Mouse (Mus musculus) G1E (cell line): Measurements from ENCODE around the gene Lmbrd1. TPM values are rescaled to one million over a fixed set of nuclear protein-coding genes. Genes with fewer than 3 reads are reported as not detected.

ENCODE experiments used
- ATAC-seq: 2 replicates; pipeline ENCODE4 v1.8.0; 2016; ENCODE audit warnings: mild to moderate bottlenecking; ENCODE audit not compliant: insufficient number of reproducible peaks, poor library complexity, low FRiP score, severe bottlenecking; ENCODE audit errors: extremely low read depth
- DNase-seq: peaks from one replicate; pipeline ENCODE4 v3.0.0; 2012; ENCODE audit warnings: low spot score
- H3K27me3 ChIP-seq: 2 replicates; pipeline ENCODE4 v1.6.1; 2012; ENCODE audit warnings: mild to moderate bottlenecking, low read length, inconsistent platforms; ENCODE audit not compliant: insufficient read depth
- H3K36me3 ChIP-seq: replicated peaks from 2 replicates; pipeline ENCODE3; 2012; ENCODE audit warnings: mild to moderate bottlenecking, inconsistent platforms
- H3K4me1 ChIP-seq: 2 replicates; pipeline ENCODE4 v1.6.1; 2012; ENCODE audit warnings: low read depth, low read length, inconsistent platforms, mixed read lengths; ENCODE audit not compliant: insufficient read depth
- H3K4me3 ChIP-seq: 2 replicates; pipeline ENCODE4 v1.5.1; 2012; ENCODE audit warnings: low read depth, mild to moderate bottlenecking, inconsistent platforms, low read length, moderate library complexity, mixed read lengths
- H3K9me3 ChIP-seq: replicated peaks from 2 replicates; pipeline ENCODE4 v1.6.1; 2012; ENCODE audit warnings: inconsistent platforms
- CTCF ChIP-seq: IDR thresholded peaks from 2 replicates; pipeline ENCODE4 v1.5.1; 2012; ENCODE audit warnings: low read depth, low read length, inconsistent platforms, mixed read lengths
- GATA1 ChIP-seq: IDR thresholded peaks from 2 replicates; pipeline ENCODE4 v1.6.1; 2012; ENCODE audit warnings: borderline replicate concordance, low read length, inconsistent platforms, mixed read lengths
- GATA2 ChIP-seq: IDR thresholded peaks from 2 replicates; pipeline ENCODE4 v1.6.1; 2012; ENCODE audit warnings: low read depth, low read length, inconsistent platforms, borderline replicate concordance
- POLR2AphosphoS5 ChIP-seq: IDR thresholded peaks from 2 replicates; pipeline ENCODE4 v1.6.1; 2012; ENCODE audit warnings: low read depth, low read length, inconsistent platforms; ENCODE audit not compliant: insufficient replicate concordance
- TAL1 ChIP-seq: conservative IDR thresholded peaks from 2 replicates; pipeline ENCODE4 v1.6.1; 2012; ENCODE audit warnings: low read depth, low read length, inconsistent platforms, mixed read lengths
- polyA plus RNA-seq: library from polyadenylated mRNA; stranded (reverse); fragments of >175 nt; gene quantifications from 2 replicates; pipeline ENCODE4 v1.2.3, GENCODE M21; 2012
- total RNA-seq, 2 experiments: library from RNA; stranded (forward) in 1 of 2; stranded (reverse) in 1 of 2; fragments of 200-1000 nt in 1 of 2; fragments of >200 nt in 1 of 2; fragmentation: Nextera tagmentation in 1 of 2; gene quantifications; 2 replicates each; pipeline ENCODE4 v1.2.3; 2014 to 2017

Gene Lmbrd1
- total and polyA plus RNA-seq, 3 experiments: 5.9 to 139 (median 46.5) TPM

GRCm38 (mm10) chr1:24664158-24664557 is 14.3 kb upstream of the Lmbrd1 start:
- TF ChIP-seq GATA1 (no peak), CTCF (no peak), GATA2 (no peak), POLR2AphosphoS5 (no peak), TAL1 (no peak)
- H3K4me1 ChIP-seq: no peaks in the 10 kb centered on the region; the same call in 1 of the 2 replicates
- H3K36me3 ChIP-seq: no peaks in the 10 kb centered on the region
- no peaks in the 10 kb centered on the region for H3K27me3 ChIP-seq
- H3K4me3 ChIP-seq: no peak overlapping the region
- no peaks in the 10 kb centered on the region for H3K9me3 ChIP-seq
- ATAC-seq (no peak), DNase-seq (no peak)

- Histone ChIP-seq H3K4me1 (peaks cover 12% of the 10 kb centered on the region), H3K27me3 (no peaks in the 10 kb centered on the region; the same call in 1 of the 2 replicates), H3K36me3 (no peaks in the 10 kb centered on the region), H3K9me3 (no peaks in the 10 kb centered on the region), H3K4me3 (no peak overlapping the region)
- ATAC-seq: no peak
- TF ChIP-seq CTCF (no peak), GATA1 (no peak), TAL1 (no peak), POLR2AphosphoS5 (no peak), GATA2 (no peak)
- DNase-seq: no peak
These were observed 5.2 kb upstream of the Lmbrd1 start for GRCm38 (mm10) chr1:24673231-24673630.

- Histone ChIP-seq H3K36me3 (peaks cover 11% of the 10 kb centered on the region), H3K9me3 (no peaks in the 10 kb centered on the region), H3K4me3 (peak overlapping the region; percentile 93; the same call in 1 of the 2 replicates), H3K27me3 (no peaks in the 10 kb centered on the region; the same call in 1 of the 2 replicates), H3K4me1 (peaks cover 40% of the 10 kb centered on the region)
- DNase-seq (no peak), ATAC-seq (no peak)
- TF ChIP-seq GATA2 (no peak), GATA1 (no peak), CTCF (no peak), POLR2AphosphoS5 (no peak), TAL1 (no peak)
These were observed 724 bp upstream of the Lmbrd1 start for GRCm38 (mm10) chr1:24677706-24678105.

GRCm38 (mm10) chr1:24679071-24679470 is 641 bp downstream of the Lmbrd1 start:
- TF ChIP-seq GATA1 (no peak), CTCF (no peak), TAL1 (no peak), POLR2AphosphoS5 (no peak), GATA2 (no peak)
- DNase-seq (peak; percentile 40), ATAC-seq (no peak; the same call in 1 of the 2 replicates)
- Histone ChIP-seq H3K27me3 (no peaks in the 10 kb centered on the region), H3K4me1 (peaks cover 40% of the 10 kb centered on the region), H3K9me3 (no peaks in the 10 kb centered on the region), H3K4me3 (peak overlapping the region; percentile 93), H3K36me3 (peaks cover 13% of the 10 kb centered on the region)

- H3K4me3 ChIP-seq: no peak overlapping the region
- H3K36me3 ChIP-seq: peaks cover 25% of the 10 kb centered on the region
- ATAC-seq (no peak), DNase-seq (no peak)
- H3K9me3 ChIP-seq: no peaks in the 10 kb centered on the region
- TF ChIP-seq TAL1: no peak
- no peak for TF ChIP-seq GATA1
- no peak for TF ChIP-seq CTCF
- no peak for TF ChIP-seq POLR2AphosphoS5
- TF ChIP-seq GATA2: no peak
- peaks cover 39% of the 10 kb centered on the region for H3K4me1 ChIP-seq
- H3K27me3 ChIP-seq: no peaks in the 10 kb centered on the region
These were observed 2.6 kb downstream of the Lmbrd1 start for GRCm38 (mm10) chr1:24680991-24681390.

- ATAC-seq (no peak), DNase-seq (no peak)
- H3K27me3 ChIP-seq: no peaks in the 10 kb centered on the region
- H3K36me3 ChIP-seq: peaks cover 25% of the 10 kb centered on the region
- peaks cover 36% of the 10 kb centered on the region for H3K4me1 ChIP-seq
- TF ChIP-seq GATA1 (no peak), CTCF (no peak), GATA2 (no peak), POLR2AphosphoS5 (no peak), TAL1 (no peak)
- no peaks in the 10 kb centered on the region for H3K9me3 ChIP-seq
- no peak overlapping the region for H3K4me3 ChIP-seq
These were observed 3.5 kb downstream of the Lmbrd1 start for GRCm38 (mm10) chr1:24681946-24682345.
